Mouse (Mus musculus): ENCODE measurements at regions not wholly inside any gene's neighbourhood (a gene's known extent, or its start where the extent isn't known, plus 50 kb on each side); places are given as distances from the start of the nearest gene placed in this dataset.

- 31% methylated on average over 3 of the region's 3 CpGs for WGBS
- Histone ChIP-seq H3K4me2 (no peak overlapping the region), H3K27me3 (no peaks in the 10 kb centered on the region), H3K9me3 (no peaks in the 10 kb centered on the region), H3K9ac (no peak overlapping the region), H3K4me3 (no peak overlapping the region), H3K36me3 (no peaks in the 10 kb centered on the region), H3K4me1 (0 out of 2 replicates have a peak, but pooled peaks cover 4% of the 10 kb centered on the region), H3K27ac (no peak overlapping the region)
- no peak for ATAC-seq (ENCODE audit: insufficient number of reproducible peaks, insufficient read depth, low FRiP score, low TSS enrichment, low read depth)
Observed at GRCm38 (mm10) chr8:90121017-90121416, 227.1 kb downstream of the Tox3 start.

GRCm38 (mm10) chr8:90115436-90115835 is 232.7 kb downstream of the Tox3 start:
- H3K27ac ChIP-seq: no peak overlapping the region
- ATAC-seq (ENCODE audit: insufficient number of reproducible peaks, insufficient read depth, low FRiP score, low TSS enrichment, low read depth): no peak
- H3K36me3 ChIP-seq: no peaks in the 10 kb centered on the region
- H3K4me1 ChIP-seq: no peaks in the 10 kb centered on the region
- H3K4me3 ChIP-seq: no peak overlapping the region
- no peaks in the 10 kb centered on the region for H3K9me3 ChIP-seq
- no peaks in the 10 kb centered on the region for H3K27me3 ChIP-seq
- WGBS: 91% methylated on average over 2 of the region's 2 CpGs
- no peak overlapping the region for H3K9ac ChIP-seq
- H3K4me2 ChIP-seq: no peak overlapping the region

- no peak overlapping the region for H3K4me2 ChIP-seq
- H3K9ac ChIP-seq: no peak overlapping the region
- WGBS: 87% methylated on average over 6 of the region's 6 CpGs
- H3K27ac ChIP-seq: no peak overlapping the region
- H3K4me1 ChIP-seq: no peaks in the 10 kb centered on the region
- no peaks in the 10 kb centered on the region for H3K9me3 ChIP-seq
- no peak overlapping the region for H3K4me3 ChIP-seq
- ATAC-seq (ENCODE audit: insufficient number of reproducible peaks, insufficient read depth, low FRiP score, low TSS enrichment, low read depth): no peak
- H3K36me3 ChIP-seq: no peaks in the 10 kb centered on the region
- no peaks in the 10 kb centered on the region for H3K27me3 ChIP-seq
Observed at GRCm38 (mm10) chr8:90100509-90100908, 247.6 kb downstream of the Tox3 start.

- ATAC-seq (ENCODE audit: insufficient number of reproducible peaks, insufficient read depth, low FRiP score, low TSS enrichment, low read depth): no peak
- Histone ChIP-seq H3K27me3 (no peaks in the 10 kb centered on the region), H3K4me1 (no peaks in the 10 kb centered on the region; the same call in 1 of the 2 replicates), H3K27ac (no peak overlapping the region), H3K9ac (no peak overlapping the region), H3K36me3 (no peaks in the 10 kb centered on the region), H3K9me3 (no peaks in the 10 kb centered on the region), H3K4me2 (no peak overlapping the region), H3K4me3 (no peak overlapping the region)
- 85% methylated on average over 5 of the region's 5 CpGs for WGBS
Observed at GRCm38 (mm10) chr8:90082630-90083029, 265.5 kb downstream of the Tox3 start.

- Histone ChIP-seq H3K9me3 (no peaks in the 10 kb centered on the region), H3K9ac (no peak overlapping the region), H3K27ac (no peak overlapping the region), H3K4me2 (no peak overlapping the region), H3K27me3 (no peaks in the 10 kb centered on the region), H3K36me3 (no peaks in the 10 kb centered on the region), H3K4me3 (no peak overlapping the region), H3K4me1 (peaks cover 6% of the 10 kb centered on the region)
- ATAC-seq (ENCODE audit: insufficient number of reproducible peaks, insufficient read depth, low FRiP score, low TSS enrichment, low read depth): no peak
Observed at GRCm38 (mm10) chr8:90076381-90076780, 271.8 kb downstream of the Tox3 start.

- Histone ChIP-seq H3K4me3 (no peak overlapping the region), H3K4me1 (peaks cover 6% of the 10 kb centered on the region), H3K27me3 (no peaks in the 10 kb centered on the region), H3K4me2 (no peak overlapping the region), H3K36me3 (no peaks in the 10 kb centered on the region), H3K9ac (no peak overlapping the region), H3K27ac (no peak overlapping the region), H3K9me3 (no peaks in the 10 kb centered on the region)
- 66% methylated on average over 5 of the region's 5 CpGs for WGBS
- ATAC-seq (ENCODE audit: insufficient number of reproducible peaks, insufficient read depth, low FRiP score, low TSS enrichment, low read depth): no peak
Observed at GRCm38 (mm10) chr8:90075796-90076195, 272.3 kb downstream of the Tox3 start.

GRCm38 (mm10) chr8:90070006-90070405 is 278.1 kb downstream of the Tox3 start:
- H3K27me3 ChIP-seq: no peaks in the 10 kb centered on the region
- no peaks in the 10 kb centered on the region for H3K36me3 ChIP-seq
- H3K4me1 ChIP-seq: peaks cover 9% of the 10 kb centered on the region
- H3K9ac ChIP-seq: no peak overlapping the region
- H3K9me3 ChIP-seq: no peaks in the 10 kb centered on the region
- H3K27ac ChIP-seq: no peak overlapping the region
- 57% methylated on average over 5 of the region's 5 CpGs for WGBS
- ATAC-seq (ENCODE audit: insufficient number of reproducible peaks, insufficient read depth, low FRiP score, low TSS enrichment, low read depth): no peak
- no peak overlapping the region for H3K4me3 ChIP-seq
- no peak overlapping the region for H3K4me2 ChIP-seq

GRCm38 (mm10) chr8:90069411-90069993 is 278.6 kb downstream of the Tox3 start:
- no peaks in the 10 kb centered on the region for H3K9me3 ChIP-seq
- H3K36me3 ChIP-seq: no peaks in the 10 kb centered on the region
- H3K9ac ChIP-seq: no peak overlapping the region
- no peaks in the 10 kb centered on the region for H3K27me3 ChIP-seq
- no peak for ATAC-seq (ENCODE audit: insufficient number of reproducible peaks, insufficient read depth, low FRiP score, low TSS enrichment, low read depth)
- WGBS: 16% methylated on average over 10 of the region's 10 CpGs
- no peak overlapping the region for H3K27ac ChIP-seq
- H3K4me2 ChIP-seq: peak overlapping the region; percentile 14; the same call in 1 of the 2 replicates
- H3K4me1 ChIP-seq: peaks cover 14% of the 10 kb centered on the region
- no peak overlapping the region for H3K4me3 ChIP-seq

- WGBS: 86% methylated on average over 4 of the region's 4 CpGs
Observed at GRCm38 (mm10) chr8:90068441-90068840, 279.7 kb downstream of the Tox3 start.

GRCm38 (mm10) chr8:90064381-90064780 is 283.8 kb downstream of the Tox3 start:
- WGBS: 39% methylated on average over 6 of the region's 6 CpGs
- H3K9ac ChIP-seq: no peak overlapping the region
- no peaks in the 10 kb centered on the region for H3K36me3 ChIP-seq
- H3K4me1 ChIP-seq: peaks cover 16% of the 10 kb centered on the region
- no peak overlapping the region for H3K4me2 ChIP-seq
- H3K27me3 ChIP-seq: no peaks in the 10 kb centered on the region
- no peaks in the 10 kb centered on the region for H3K9me3 ChIP-seq
- 0 out of 2 replicates have a peak overlapping the region, but pooled peaks have one; percentile 28 for H3K27ac ChIP-seq
- ATAC-seq (ENCODE audit: insufficient number of reproducible peaks, insufficient read depth, low FRiP score, low TSS enrichment, low read depth): no peak
- H3K4me3 ChIP-seq: no peak overlapping the region

More at GRCm38 (mm10) chr8:90068441-90068840, 279.7 kb downstream of the Tox3 start:
- Histone ChIP-seq H3K27me3 (no peaks in the 10 kb centered on the region), H3K4me1 (peaks cover 22% of the 10 kb centered on the region), H3K4me2 (no peak overlapping the region), H3K9ac (no peak overlapping the region), H3K4me3 (no peak overlapping the region), H3K36me3 (no peaks in the 10 kb centered on the region), H3K9me3 (no peaks in the 10 kb centered on the region), H3K27ac (no peak overlapping the region)
- no peak for ATAC-seq (ENCODE audit: insufficient number of reproducible peaks, insufficient read depth, low FRiP score, low TSS enrichment, low read depth)

- Histone ChIP-seq H3K9ac (no peak overlapping the region), H3K36me3 (no peaks in the 10 kb centered on the region), H3K4me1 (peaks cover 14% of the 10 kb centered on the region), H3K9me3 (no peaks in the 10 kb centered on the region), H3K4me2 (no peak overlapping the region), H3K4me3 (no peak overlapping the region), H3K27ac (no peak overlapping the region), H3K27me3 (no peaks in the 10 kb centered on the region)
- WGBS: 92% methylated on average over 1 of the region's 1 CpGs
- no peak for ATAC-seq (ENCODE audit: insufficient number of reproducible peaks, insufficient read depth, low FRiP score, low TSS enrichment, low read depth)
Observed at GRCm38 (mm10) chr8:90063291-90063690, 284.9 kb downstream of the Tox3 start.

- H3K4me1 ChIP-seq: peaks cover 1% of the 10 kb centered on the region; the same call in 1 of the 2 replicates
- no peak for ATAC-seq (ENCODE audit: insufficient number of reproducible peaks, insufficient read depth, low FRiP score, low TSS enrichment, low read depth)
- no peak overlapping the region for H3K9ac ChIP-seq
- no peak overlapping the region for H3K4me3 ChIP-seq
- 0 out of 2 replicates have a peak, but pooled peaks cover 4% of the 10 kb centered on the region for H3K27me3 ChIP-seq
- no peaks in the 10 kb centered on the region for H3K36me3 ChIP-seq
- WGBS: 75% methylated on average over 9 of the region's 9 CpGs
- no peaks in the 10 kb centered on the region for H3K9me3 ChIP-seq
- H3K4me2 ChIP-seq: no peak overlapping the region
- no peak overlapping the region for H3K27ac ChIP-seq
Observed at GRCm38 (mm10) chr8:90058631-90059166, 289.4 kb downstream of the Tox3 start.
